ENCODE assay signal across 9 mouse cellular contexts in the genomic region with DNA sequence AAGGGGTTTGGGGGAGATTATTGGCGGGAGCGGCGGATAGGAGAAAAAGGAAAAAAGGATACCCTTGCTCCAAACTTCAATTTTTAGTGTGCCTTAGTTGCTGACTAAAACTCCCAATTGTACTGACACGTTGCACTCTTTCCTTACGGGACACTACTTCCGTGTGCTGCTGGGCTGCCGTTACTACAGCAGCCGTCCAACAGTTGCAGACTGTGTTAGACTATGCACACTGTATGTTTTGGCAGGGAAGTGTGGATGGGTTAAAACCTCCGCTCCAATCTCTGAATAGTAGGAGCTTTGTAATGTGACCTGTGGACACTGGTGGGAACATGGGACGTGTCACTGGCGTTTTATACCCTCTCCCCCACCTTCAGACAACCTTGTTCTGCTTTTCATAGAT. TPM values are rescaled to one million over a fixed set of nuclear protein-coding genes. Genes with fewer than 3 reads are reported as not detected.
DNase-seq lines count a peak whose midpoint lies in the region; ATAC-seq and TF ChIP-seq lines count a peak whose summit lies in the region.
"Had no signal": no experiment of that assay in that cellular context is flagged by ENCODE, and none has a peak within 500 bp of the region (broad histone marks: within the 10 kb centered on the region; RNA-seq: fewer than 3 reads in every experiment).

No protein-coding gene starts in this region.

- ATAC-seq in midbrain, embryonic 15.5 days (replicated peaks): no peak
- ATAC-seq in activated CD4-positive, CD25-positive, alpha-beta regulatory T cell, adult 4 months: no peak
- ATAC-seq: Patski had no signal

- peaks cover 8% of the 10 kb centered on the region for H3K4me1 ChIP-seq in bone marrow macrophage, adult 2 months (ENCODE audit: control insufficient read depth, insufficient read depth, low read length)
- peaks cover 20% of the 10 kb centered on the region for H3K4me1 ChIP-seq in midbrain, embryonic 15.5 days

- H3K9me3 ChIP-seq in midbrain, embryonic 15.5 days: no peaks in the 10 kb centered on the region

- H3K9ac ChIP-seq in midbrain, embryonic 15.5 days: peak overlapping the region; percentile 78

- TF ChIP-seq CTCF in bone marrow macrophage, adult 2 months (IDR thresholded peaks at IDR 0.05; ENCODE audit: low read depth, low read length): no peak

- H3K4me3 ChIP-seq in bone marrow macrophage, adult 2 months (ENCODE audit: insufficient read depth, low read length): peak overlapping the region; percentile 81
- H3K4me3 ChIP-seq in midbrain, embryonic 15.5 days: peak overlapping the region; percentile 78

- no peaks in the 10 kb centered on the region for H3K36me3 ChIP-seq in midbrain, embryonic 15.5 days (replicated peaks)

- H3K27me3 ChIP-seq in midbrain, embryonic 15.5 days (replicated peaks): no peaks in the 10 kb centered on the region
- H3K27me3 ChIP-seq: Patski had no signal

- DNase-seq in adrenal gland, adult 2 months: peak; percentile 3
- no peak for DNase-seq in adrenal gland, adult 18-20 months (ENCODE audit: low spot score in 2 of 2)
- DNase-seq in gonadal fat pad, adult 2 months (ENCODE audit: low read depth): peak; percentile 12
- peak; percentile 9 to 25 for DNase-seq in kidney, postnatal 4 days
- DNase-seq in layer of hippocampus, postnatal 14 days (ENCODE audit: low spot score in 2 of 2): no peak

- peak overlapping the region; percentile 70 for H3K27ac ChIP-seq in bone marrow macrophage, adult 2 months (ENCODE audit: insufficient read depth, low read depth, low read length)
- 0 out of 2 replicates have a peak overlapping the region, but pooled peaks have one; percentile 100 for H3K27ac ChIP-seq in midbrain, embryonic 15.5 days

- WGBS in midbrain, embryonic 15.5 days: under 1% methylated on average over 11 of the region's 11 CpGs

- H3K4me2 ChIP-seq in midbrain, embryonic 15.5 days: peak overlapping the region; percentile 94

- no peak for TF ChIP-seq POLR2A in bone marrow macrophage, adult 2 months (IDR thresholded peaks at IDR 0.05; ENCODE audit: borderline replicate concordance, low read depth, low read length)

RNA-seq across cellular contexts. Expression of gene Slc10a7, which starts 0.9 kb away (rescaled TPM):
- 10 to 100 TPM; 19.0 to 23.2 TPM for total RNA-seq in adrenal gland, adult 2 months (2021)
- 5.5 and 6.6 TPM in 2 replicates for polyA plus RNA-seq in adrenal gland, adult 2 months (2012; rRNA removed)
- total RNA-seq in adrenal gland, adult 18-20 months (2021): 10 to 100 TPM; 14.4 to 15.9 TPM
- polyA plus RNA-seq in bone marrow macrophage, adult 2 months (2012; ENCODE audit: insufficient read depth, insufficient read length, missing spikeins): 14.2 TPM in 2 replicates
- 14.5 and 18.5 TPM in 2 replicates for polyA plus RNA-seq in gonadal fat pad, adult 2 months (2012; rRNA removed)
- 11.9 and 12.7 TPM in 2 replicates for polyA plus RNA-seq in midbrain, embryonic 15.5 days (2015; fragmentation: Nextera tagmentation; extraction: Ambion mirVana)
- 10 to 100 TPM; 12.6 to 14.7 TPM for polyA plus RNA-seq in activated CD4-positive, CD25-positive, alpha-beta regulatory T cell, adult 4 months (2017; shearing (Covaris generic))
- total RNA-seq in layer of hippocampus, postnatal 14 days (2021): 1 to 10 TPM; 6.6 to 6.9 TPM

RNA-seq across cellular contexts. Expression of gene Rbmxl1, which starts 1.4 kb away (rescaled TPM):
- total RNA-seq in adrenal gland, adult 2 months (2021): 10 to 100 TPM; 48.0 to 49.1 TPM
- polyA plus RNA-seq in adrenal gland, adult 2 months (2012; rRNA removed): 5.8 and 6.7 TPM in 2 replicates
- 10 to 100 TPM; 48.5 to 54.7 TPM for total RNA-seq in adrenal gland, adult 18-20 months (2021)
- polyA plus RNA-seq in bone marrow macrophage, adult 2 months (2012; ENCODE audit: insufficient read depth, insufficient read length, missing spikeins): 45.7 and 46.6 TPM in 2 replicates
- 22.7 and 25.5 TPM in 2 replicates for polyA plus RNA-seq in gonadal fat pad, adult 2 months (2012; rRNA removed)
- polyA plus RNA-seq in midbrain, embryonic 15.5 days (2015; fragmentation: Nextera tagmentation; extraction: Ambion mirVana): 199 and 201 TPM in 2 replicates
- 100 to 1,000 TPM in 1 of 2 experiments, 10 to 100 TPM in 1; 88.2 to 121 TPM for polyA plus RNA-seq in activated CD4-positive, CD25-positive, alpha-beta regulatory T cell, adult 4 months (2017; shearing (Covaris generic))
- total RNA-seq in layer of hippocampus, postnatal 14 days (2021): 10 to 100 TPM; 55.4 to 58.4 TPM

Comparison
In these comparisons a context has a peak if more than half of its experiments do, and no peak if none do; other contexts are left out.
1. DNase-seq: peak in adrenal gland, adult 2 months (single experiment), gonadal fat pad, adult 2 months (single experiment) and kidney, postnatal 4 days (2 of 2); none in adrenal gland, adult 18-20 months (0 of 2) and layer of hippocampus, postnatal 14 days (0 of 2).